Mouse (Mus musculus): ENCODE data around the gene Degs2. TPM values are rescaled to one million over a fixed set of nuclear protein-coding genes. Genes with fewer than 3 reads are reported as not detected.

Degs2 gene
- polyA plus RNA-seq, 2 experiments: 0.18 TPM; not detected in 1

DNA sequence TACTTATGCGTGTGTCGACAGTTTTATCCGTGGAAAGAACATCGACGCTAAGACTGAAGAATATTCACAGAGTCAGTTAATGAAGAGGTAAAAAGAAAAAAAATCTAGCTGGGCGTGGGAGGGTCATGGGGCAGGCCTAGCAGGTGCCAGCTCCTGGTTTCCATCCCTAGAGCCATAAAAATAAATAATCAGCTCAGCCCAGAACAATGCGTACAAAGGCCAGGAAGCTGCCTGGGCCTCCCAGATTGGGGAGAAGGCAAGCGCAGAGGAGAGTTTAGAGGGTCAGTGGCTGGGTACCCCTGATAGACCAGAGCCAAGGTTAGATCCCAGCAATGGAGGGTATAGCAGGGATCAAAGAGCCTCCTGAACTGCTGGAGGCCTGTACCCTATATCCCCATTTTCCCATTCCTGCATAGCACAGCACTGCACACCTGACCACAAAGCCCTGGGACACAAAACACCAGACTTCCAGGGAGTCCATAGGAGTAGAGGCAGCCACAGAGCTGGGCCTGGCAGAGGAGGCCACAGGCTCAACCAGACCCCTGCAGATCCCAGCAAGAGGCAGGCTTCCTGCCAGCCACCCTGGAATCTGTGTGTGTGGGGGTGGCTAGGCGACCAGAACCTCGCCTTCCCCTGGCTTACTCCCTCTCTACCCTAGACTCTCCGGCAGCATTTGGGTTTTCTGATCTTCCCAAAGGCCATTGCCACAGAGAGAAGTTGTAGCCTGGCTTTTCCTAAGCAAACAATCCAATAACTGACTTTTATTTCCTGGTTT is 3.2 kb downstream of the Degs2 start:
- Histone ChIP-seq H3K27ac (no peak overlapping the region), H3K9ac (replicated peaks) (no peak overlapping the region), H3K27me3 (ENCODE audit: control insufficient read depth, insufficient read depth, low read length) (peaks cover 18% of the 10 kb centered on the region), H3K4me2 (ENCODE audit: low read depth) (no peak overlapping the region), H3K36me3 (replicated peaks; ENCODE audit: control insufficient read depth, insufficient read depth, low read depth) (no peaks in the 10 kb centered on the region), H3K4me3 (ENCODE audit: insufficient read depth in 1 of 2, low read depth in 2 of 2, low read length in 2 of 2) (no peak overlapping the region), H3K4me1 (replicated peaks; ENCODE audit: control insufficient read depth in 2 of 2, insufficient read depth in 2 of 2, low read length in 1 of 2) (no peaks in the 10 kb centered on the region; a peak in 1 of 4 replicates), H3K9me3 (ENCODE audit: control insufficient read depth, low read length) (no peaks in the 10 kb centered on the region)
- no peak for TF ChIP-seq CTCF (IDR thresholded peaks at IDR 0.05; ENCODE audit: low read depth)
- TF ChIP-seq EP300 (IDR thresholded peaks at IDR 0.05; ENCODE audit: low read depth): no peak
- no peak for DNase-seq (ENCODE audit: low read depth in 3 of 3, low spot score in 3 of 3)
- no peak for ATAC-seq (ENCODE audit: insufficient read depth)
- 68% methylated on average over 11 of the region's 11 CpGs for WGBS (ENCODE audit: insufficient replicate concordance)

DNA sequence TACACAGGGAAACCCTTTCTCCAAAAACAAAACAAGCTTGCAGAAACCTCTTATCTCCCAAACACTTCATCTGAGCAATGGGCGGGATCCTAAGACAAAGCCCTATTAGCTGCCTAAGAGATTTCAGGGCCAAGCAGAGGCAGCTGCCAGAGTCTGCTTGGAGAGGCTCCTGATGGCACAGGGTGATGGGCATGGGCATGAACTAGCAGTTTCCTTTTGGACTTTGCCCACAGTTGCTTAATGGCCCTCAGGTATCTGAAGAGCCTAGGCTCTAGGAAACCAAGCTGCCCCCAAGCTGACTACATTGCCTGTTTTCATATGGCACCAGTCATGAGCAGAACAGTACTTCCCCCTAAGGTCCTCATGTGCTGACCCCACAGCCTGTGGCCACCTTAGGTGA is 7.9 kb downstream of the Degs2 start:
- Histone ChIP-seq H3K9ac (replicated peaks) (no peak overlapping the region), H3K27me3 (ENCODE audit: control insufficient read depth, insufficient read depth, low read length) (no peaks in the 10 kb centered on the region), H3K9me3 (ENCODE audit: control insufficient read depth, low read length) (no peaks in the 10 kb centered on the region), H3K36me3 (replicated peaks; ENCODE audit: control insufficient read depth, insufficient read depth, low read depth) (no peaks in the 10 kb centered on the region), H3K4me2 (ENCODE audit: low read depth) (no peak overlapping the region), H3K4me3 (ENCODE audit: insufficient read depth in 1 of 2, low read depth in 2 of 2, low read length in 2 of 2) (no peak overlapping the region), H3K27ac (no peak overlapping the region), H3K4me1 (replicated peaks; ENCODE audit: control insufficient read depth in 2 of 2, insufficient read depth in 2 of 2, low read length in 1 of 2) (no peaks in the 10 kb centered on the region; a peak in 1 of 4 replicates)
- no peak for TF ChIP-seq CTCF (IDR thresholded peaks at IDR 0.05; ENCODE audit: low read depth)
- TF ChIP-seq EP300 (IDR thresholded peaks at IDR 0.05; ENCODE audit: low read depth): no peak
- 35% methylated on average over 1 of the region's 1 CpGs for WGBS (ENCODE audit: insufficient replicate concordance)
- ATAC-seq (ENCODE audit: insufficient read depth) (no peak), DNase-seq (ENCODE audit: low read depth in 3 of 3, low spot score in 3 of 3) (no peak)

DNA sequence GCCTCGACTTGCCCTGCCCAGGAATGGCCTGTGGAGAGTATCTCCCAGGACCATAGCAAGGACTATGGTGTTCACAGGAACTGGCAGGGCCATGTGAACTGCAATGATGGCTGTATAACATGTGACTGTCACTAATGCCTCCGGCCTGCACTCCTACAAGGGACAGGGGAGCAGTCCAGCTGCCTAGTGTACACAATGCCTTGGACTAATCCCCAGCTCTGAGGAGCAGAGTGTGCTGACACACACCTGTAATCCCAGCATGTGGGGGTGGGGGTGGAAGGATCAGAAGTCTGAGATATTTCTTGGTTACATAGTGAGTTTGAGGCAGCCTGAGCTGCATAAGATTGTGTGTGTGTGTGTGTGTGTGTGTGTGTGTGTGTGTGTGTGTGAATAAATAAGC is 8.5 kb downstream of the Degs2 start:
- H3K4me3 ChIP-seq (ENCODE audit: insufficient read depth in 1 of 2, low read depth in 2 of 2, low read length in 2 of 2): no peak overlapping the region
- no peak overlapping the region for H3K27ac ChIP-seq
- DNase-seq (ENCODE audit: low read depth in 3 of 3, low spot score in 3 of 3) (no peak), ATAC-seq (ENCODE audit: insufficient read depth) (no peak)
- no peaks in the 10 kb centered on the region for H3K27me3 ChIP-seq (ENCODE audit: control insufficient read depth, insufficient read depth, low read length)
- no peak overlapping the region for H3K4me2 ChIP-seq (ENCODE audit: low read depth)
- no peaks in the 10 kb centered on the region for H3K36me3 ChIP-seq (replicated peaks; ENCODE audit: control insufficient read depth, insufficient read depth, low read depth)
- no peaks in the 10 kb centered on the region for H3K9me3 ChIP-seq (ENCODE audit: control insufficient read depth, low read length)
- TF ChIP-seq CTCF (IDR thresholded peaks at IDR 0.05; ENCODE audit: low read depth) (no peak), EP300 (IDR thresholded peaks at IDR 0.05; ENCODE audit: low read depth) (no peak)
- no peak overlapping the region for H3K9ac ChIP-seq (replicated peaks)
- H3K4me1 ChIP-seq (replicated peaks; ENCODE audit: control insufficient read depth in 2 of 2, insufficient read depth in 2 of 2, low read length in 1 of 2): no peaks in the 10 kb centered on the region
- 47% methylated on average over 2 of the region's 2 CpGs for WGBS (ENCODE audit: insufficient replicate concordance)

DNA sequence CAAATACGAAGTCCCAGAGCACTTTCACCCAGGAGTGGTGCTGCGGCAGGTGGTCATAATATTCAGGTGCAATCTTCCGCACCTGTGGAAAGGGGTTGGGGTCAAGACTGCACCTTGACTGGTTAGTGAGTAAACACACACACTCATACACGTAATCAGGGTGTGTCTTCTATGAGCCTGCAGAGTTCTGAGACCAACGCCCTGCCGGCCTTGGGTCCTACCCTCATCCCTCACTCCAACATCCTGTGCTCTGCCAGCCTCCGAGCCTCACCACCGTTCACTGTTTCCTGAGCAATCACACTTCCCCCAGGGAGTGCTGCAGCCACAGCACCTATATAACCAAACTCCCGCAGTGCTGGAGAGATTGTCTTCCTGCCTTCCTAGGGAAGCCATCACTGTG is 11.6 kb downstream of the Degs2 start:
- TF ChIP-seq CTCF (IDR thresholded peaks at IDR 0.05; ENCODE audit: low read depth) (no peak), EP300 (IDR thresholded peaks at IDR 0.05; ENCODE audit: low read depth) (no peak)
- ATAC-seq (ENCODE audit: insufficient read depth) (no peak), DNase-seq (ENCODE audit: low read depth in 3 of 3, low spot score in 3 of 3) (no peak)
- Histone ChIP-seq H3K4me1 (replicated peaks; ENCODE audit: control insufficient read depth in 2 of 2, insufficient read depth in 2 of 2, low read length in 1 of 2) (no peaks in the 10 kb centered on the region), H3K4me3 (ENCODE audit: insufficient read depth in 1 of 2, low read depth in 2 of 2, low read length in 2 of 2) (no peak overlapping the region), H3K9ac (replicated peaks) (no peak overlapping the region), H3K9me3 (ENCODE audit: control insufficient read depth, low read length) (no peaks in the 10 kb centered on the region), H3K36me3 (replicated peaks; ENCODE audit: control insufficient read depth, insufficient read depth, low read depth) (no peaks in the 10 kb centered on the region), H3K27ac (no peak overlapping the region), H3K4me2 (ENCODE audit: low read depth) (no peak overlapping the region), H3K27me3 (ENCODE audit: control insufficient read depth, insufficient read depth, low read length) (no peaks in the 10 kb centered on the region)
- WGBS (ENCODE audit: insufficient replicate concordance): 52% methylated on average over 9 of the region's 9 CpGs

DNA sequence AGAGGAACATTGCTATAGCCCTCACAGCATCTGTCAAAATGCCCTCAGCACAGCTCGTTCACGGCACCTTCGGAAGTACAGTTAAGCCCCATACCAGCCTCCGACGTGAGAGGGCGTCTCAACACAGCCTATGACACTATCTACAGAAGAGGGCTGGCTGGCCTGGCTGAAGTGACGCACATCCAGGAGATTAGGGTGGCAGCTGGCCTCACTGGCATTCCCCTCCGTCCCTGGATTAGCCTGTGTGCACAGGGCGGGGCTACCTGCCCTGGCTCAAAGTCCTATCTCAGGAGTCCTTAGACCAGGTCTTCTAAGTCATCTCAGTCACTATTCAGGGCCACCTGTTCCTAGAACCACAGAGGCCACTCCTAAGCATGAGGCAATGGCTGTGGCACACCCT is 12.9 kb downstream of the Degs2 start:
- H3K4me1 ChIP-seq (replicated peaks; ENCODE audit: control insufficient read depth in 2 of 2, insufficient read depth in 2 of 2, low read length in 1 of 2): no peaks in the 10 kb centered on the region
- no peak overlapping the region for H3K4me3 ChIP-seq (ENCODE audit: insufficient read depth in 1 of 2, low read depth in 2 of 2, low read length in 2 of 2)
- ATAC-seq (ENCODE audit: insufficient read depth): no peak
- H3K9ac ChIP-seq (replicated peaks): no peak overlapping the region
- H3K27me3 ChIP-seq (ENCODE audit: control insufficient read depth, insufficient read depth, low read length): no peaks in the 10 kb centered on the region
- DNase-seq (ENCODE audit: low read depth in 3 of 3, low spot score in 3 of 3): no peak
- H3K9me3 ChIP-seq (ENCODE audit: control insufficient read depth, low read length): no peaks in the 10 kb centered on the region
- no peaks in the 10 kb centered on the region for H3K36me3 ChIP-seq (replicated peaks; ENCODE audit: control insufficient read depth, insufficient read depth, low read depth)
- H3K4me2 ChIP-seq (ENCODE audit: low read depth): no peak overlapping the region
- TF ChIP-seq EP300 (IDR thresholded peaks at IDR 0.05; ENCODE audit: low read depth) (no peak), CTCF (IDR thresholded peaks at IDR 0.05; ENCODE audit: low read depth) (no peak)
- WGBS (ENCODE audit: insufficient replicate concordance): 62% methylated on average over 9 of the region's 9 CpGs
- H3K27ac ChIP-seq: no peak overlapping the region
